Mouse (Mus musculus) ES-E14 (cell line): ENCODE results near the gene Slc2a12. TPM values are rescaled to one million over a fixed set of nuclear protein-coding genes. Genes with fewer than 3 reads are reported as not detected.

ENCODE experiments used
- DNase-seq: peaks from one replicate; pipeline ENCODE4 v3.0.0-alpha.2; 2013; ENCODE audit warnings: low read depth, low spot score
- H3K27ac ChIP-seq: 2 replicates; pipeline ENCODE4 v1.5.1; 2012; ENCODE audit warnings: low read depth, mild to moderate bottlenecking, low read length, moderate library complexity, mixed read lengths; ENCODE audit not compliant: poor library complexity, insufficient read depth, severe bottlenecking
- H3K36me3 ChIP-seq: 2 replicates; pipeline ENCODE4 v1.6.1; 2012; ENCODE audit warnings: mild to moderate bottlenecking, low read length, moderate library complexity, mixed read lengths; ENCODE audit not compliant: control insufficient read depth, poor library complexity, insufficient read depth, severe bottlenecking
- H3K4me1 ChIP-seq, 2 experiments: fragments of 150-350 bp in 1 of 2; sonication (generic) in 1 of 2; 2 replicates each; pipeline ENCODE4 v1.6.1; 2012; ENCODE audit warnings: low read length in 2 of 2, mild to moderate bottlenecking in 1 of 2, mixed read lengths in 1 of 2; ENCODE audit not compliant: control insufficient read depth in 2 of 2, insufficient read depth in 2 of 2, poor library complexity in 1 of 2
- H3K4me3 ChIP-seq, 2 experiments: fragments of 150-350 bp in 1 of 2; sonication (generic) in 1 of 2; 2 replicates each; pipeline ENCODE4 v1.5.1; 2012; ENCODE audit warnings: low read length in 2 of 2, low read depth in 1 of 2, mild to moderate bottlenecking in 1 of 2, mixed read lengths in 1 of 2; ENCODE audit not compliant: insufficient read depth in 1 of 2, poor library complexity in 1 of 2, severe bottlenecking in 1 of 2
- H3K9ac ChIP-seq: 2 replicates; pipeline ENCODE4 v1.6.1; 2012; ENCODE audit warnings: low read depth, mild to moderate bottlenecking, low read length, mixed read lengths; ENCODE audit not compliant: poor library complexity, insufficient read depth, severe bottlenecking
- H3K9me3 ChIP-seq: fragments of 150-350 bp; sonication (generic); 2 replicates; pipeline ENCODE4 v1.6.1; 2012; ENCODE audit warnings: low read depth, mild to moderate bottlenecking, low read length; ENCODE audit not compliant: control insufficient read depth, insufficient read depth
- CHD2 ChIP-seq: IDR thresholded peaks from 2 replicates; pipeline ENCODE4 v1.6.1; 2014; ENCODE audit warnings: mild to moderate bottlenecking, low read depth, low read length, inconsistent platforms
- HCFC1 ChIP-seq: IDR thresholded peaks from 2 replicates; pipeline ENCODE4 v1.6.1; 2012; ENCODE audit warnings: low read length, inconsistent platforms, borderline replicate concordance; ENCODE audit not compliant: insufficient read depth
- MAFK ChIP-seq: IDR thresholded peaks from 2 replicates; pipeline ENCODE4 v1.6.1; 2014; ENCODE audit warnings: mild to moderate bottlenecking, low read depth, low read length, inconsistent platforms; ENCODE audit not compliant: insufficient read depth
- ZC3H11A ChIP-seq: IDR thresholded peaks from 2 replicates; pipeline ENCODE4 v1.6.1; 2012; ENCODE audit warnings: low read depth, mild to moderate bottlenecking, inconsistent platforms, low read length, borderline replicate concordance
- ZNF384 ChIP-seq: IDR thresholded peaks from 2 replicates; pipeline ENCODE4 v1.6.1; 2012; ENCODE audit warnings: low read depth, low read length, inconsistent platforms
- in situ Hi-C, 2 experiments: fragments of 600-800 bp; cut with MboI; formaldehyde crosslinking; loops; one replicate each; pipeline ENCODE4 v1.15.1; 2025; ENCODE audit warnings: low sequenced_read_pairs in 2 of 2, inconsistent platforms in 1 of 2; ENCODE audit not compliant: unreplicated experiment in 2 of 2
- total RNA-seq: library from RNA; depleted of rRNA; stranded (reverse); fragments of 300-350 nt; gene quantifications from 2 replicates; pipeline ENCODE4 v1.2.3, GENCODE M21; 2012

Slc2a12 gene
- total RNA-seq, 1 experiment, result 0.54 TPM

- Histone ChIP-seq H3K9me3 (no peaks in the 10 kb centered on the region), H3K9ac (no peak overlapping the region), H3K27ac (no peak overlapping the region), H3K4me1 (no peaks in the 10 kb centered on the region), H3K36me3 (no peaks in the 10 kb centered on the region), H3K4me3 (no peak overlapping the region)
- in situ Hi-C loops, result no loop called here
- TF ChIP-seq CHD2, result no peak
- no peak for TF ChIP-seq MAFK
- TF ChIP-seq ZNF384, result no peak
- TF ChIP-seq ZC3H11A, result no peak
- no peak for TF ChIP-seq HCFC1
- no peak for DNase-seq
These were observed 29.4 kb downstream of the Slc2a12 start for GRCm38 (mm10) chr10:22674176-22674575.

GRCm38 (mm10) chr10:22675848-22676630, 31.2 kb downstream of the Slc2a12 start:
- Histone ChIP-seq H3K4me1 (no peaks in the 10 kb centered on the region), H3K9ac (no peak overlapping the region), H3K36me3 (no peaks in the 10 kb centered on the region), H3K27ac (no peak overlapping the region), H3K9me3 (no peaks in the 10 kb centered on the region), H3K4me3 (no peak overlapping the region)
- in situ Hi-C loops, result no loop called here
- TF ChIP-seq ZC3H11A, result no peak
- TF ChIP-seq HCFC1, result no peak
- no peak for TF ChIP-seq ZNF384
- no peak for TF ChIP-seq CHD2
- no peak for TF ChIP-seq MAFK
- DNase-seq, result no peak

- H3K36me3 ChIP-seq, result no peaks in the 10 kb centered on the region
- H3K9me3 ChIP-seq, result no peaks in the 10 kb centered on the region
- TF ChIP-seq CHD2 (no peak), ZC3H11A (no peak), MAFK (no peak), ZNF384 (no peak), HCFC1 (no peak)
- no peak overlapping the region for H3K27ac ChIP-seq
- no peak overlapping the region for H3K4me3 ChIP-seq
- in situ Hi-C loops, result no loop called here
- H3K4me1 ChIP-seq, result peaks cover 2 to 18% of the 10 kb centered on the region in 2 experiments; a peak in 2 of 4 replicates
- no peak for DNase-seq
- no peak overlapping the region for H3K9ac ChIP-seq
These were observed 51.4 kb downstream of the Slc2a12 start for GRCm38 (mm10) chr10:22696236-22696635.

GRCm38 (mm10) chr10:22696864-22697263, 52.1 kb downstream of the Slc2a12 start:
- no peaks in the 10 kb centered on the region for H3K9me3 ChIP-seq
- no peak overlapping the region for H3K9ac ChIP-seq
- in situ Hi-C loops, result no loop called here
- no peak overlapping the region for H3K27ac ChIP-seq
- no peak for DNase-seq
- peaks cover 2 to 18% of the 10 kb centered on the region in 2 experiments; a peak in 2 of 4 replicates for H3K4me1 ChIP-seq
- no peak overlapping the region for H3K4me3 ChIP-seq
- H3K36me3 ChIP-seq, result no peaks in the 10 kb centered on the region
- no peak for TF ChIP-seq CHD2
- TF ChIP-seq ZNF384, result no peak
